Mouse (Mus musculus): ENCODE measurements at regions not wholly inside any gene's neighbourhood (a gene's known extent, or its start where the extent isn't known, plus 50 kb on each side); places are given as distances from the start of the nearest gene placed in this dataset.

GRCm38 (mm10) chr3:123852889-123853288 is 162.2 kb upstream of the Ndst3 start:
- ATAC-seq (ENCODE audit: low FRiP score) (no peak), DNase-seq (ENCODE audit: low spot score) (no peak)

GRCm38 (mm10) chr3:123873709-123874108 is 183.1 kb upstream of the Ndst3 start:
- Histone ChIP-seq H3K9me3 (ENCODE audit: control insufficient read depth, low read length) (no peaks in the 10 kb centered on the region), H3K36me3 (ENCODE audit: control insufficient read depth, insufficient read depth, low read length) (no peaks in the 10 kb centered on the region), H3K27ac (ENCODE audit: low read depth, low read length) (no peak overlapping the region), H3K4me3 (ENCODE audit: low read depth, low read length) (no peak overlapping the region), H3K9ac (ENCODE audit: low read depth, low read length) (no peak overlapping the region), H3K4me1 (replicated peaks; ENCODE audit: control insufficient read depth, insufficient read depth, low read length) (no peaks in the 10 kb centered on the region), H3K4me2 (replicated peaks; ENCODE audit: low read depth, low read length) (no peak overlapping the region), H3K27me3 (ENCODE audit: control insufficient read depth, insufficient read depth, low read length) (no peaks in the 10 kb centered on the region)
- ATAC-seq (ENCODE audit: low FRiP score) (no peak), DNase-seq (ENCODE audit: low spot score) (no peak)
- WGBS: 87% methylated on average over 2 of the region's 2 CpGs

More at GRCm38 (mm10) chr3:123852889-123853288, 162.2 kb upstream of the Ndst3 start:
- Histone ChIP-seq H3K4me2 (replicated peaks; ENCODE audit: low read depth, low read length) (no peak overlapping the region), H3K4me3 (ENCODE audit: low read depth, low read length) (no peak overlapping the region), H3K27me3 (ENCODE audit: control insufficient read depth, insufficient read depth, low read length) (no peaks in the 10 kb centered on the region), H3K36me3 (ENCODE audit: control insufficient read depth, insufficient read depth, low read length) (no peaks in the 10 kb centered on the region), H3K4me1 (replicated peaks; ENCODE audit: control insufficient read depth, insufficient read depth, low read length) (no peaks in the 10 kb centered on the region), H3K9me3 (ENCODE audit: control insufficient read depth, low read length) (no peaks in the 10 kb centered on the region), H3K27ac (ENCODE audit: low read depth, low read length) (no peak overlapping the region), H3K9ac (ENCODE audit: low read depth, low read length) (no peak overlapping the region)
- WGBS: 79% methylated on average over 3 of the region's 3 CpGs

DNA sequence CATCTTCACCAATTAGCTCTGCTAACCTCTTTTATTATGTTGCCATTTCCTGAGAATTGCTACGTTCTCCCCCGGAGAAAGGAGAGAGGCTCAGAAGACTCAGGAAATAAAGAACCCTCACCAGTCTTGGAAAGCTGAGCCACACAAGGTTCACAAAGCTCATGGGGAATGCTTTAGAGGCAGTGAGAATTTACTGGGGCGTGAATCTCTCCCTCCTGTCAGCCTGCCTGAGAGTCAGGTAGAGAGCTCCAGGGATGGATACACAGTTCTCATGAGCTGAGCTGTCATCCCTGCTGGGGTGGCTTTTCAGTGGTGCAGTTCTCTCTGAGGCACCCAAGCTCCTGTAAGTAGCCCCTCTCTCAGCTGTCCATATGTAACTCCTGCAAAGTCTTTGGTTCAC is 203.0 kb upstream of the Ndst3 start:
- Histone ChIP-seq H3K9me3 (ENCODE audit: control insufficient read depth, low read length) (no peaks in the 10 kb centered on the region), H3K4me1 (replicated peaks; ENCODE audit: control insufficient read depth, insufficient read depth, low read length) (no peaks in the 10 kb centered on the region), H3K27me3 (ENCODE audit: control insufficient read depth, insufficient read depth, low read length) (no peaks in the 10 kb centered on the region), H3K9ac (ENCODE audit: low read depth, low read length) (no peak overlapping the region), H3K4me2 (replicated peaks; ENCODE audit: low read depth, low read length) (no peak overlapping the region), H3K4me3 (ENCODE audit: low read depth, low read length) (no peak overlapping the region), H3K36me3 (ENCODE audit: control insufficient read depth, insufficient read depth, low read length) (no peaks in the 10 kb centered on the region), H3K27ac (ENCODE audit: low read depth, low read length) (no peak overlapping the region)
- DNase-seq (ENCODE audit: low spot score): no peak
- ATAC-seq (ENCODE audit: low FRiP score): no peak
- WGBS: 30% methylated on average over 3 of the region's 3 CpGs

DNA sequence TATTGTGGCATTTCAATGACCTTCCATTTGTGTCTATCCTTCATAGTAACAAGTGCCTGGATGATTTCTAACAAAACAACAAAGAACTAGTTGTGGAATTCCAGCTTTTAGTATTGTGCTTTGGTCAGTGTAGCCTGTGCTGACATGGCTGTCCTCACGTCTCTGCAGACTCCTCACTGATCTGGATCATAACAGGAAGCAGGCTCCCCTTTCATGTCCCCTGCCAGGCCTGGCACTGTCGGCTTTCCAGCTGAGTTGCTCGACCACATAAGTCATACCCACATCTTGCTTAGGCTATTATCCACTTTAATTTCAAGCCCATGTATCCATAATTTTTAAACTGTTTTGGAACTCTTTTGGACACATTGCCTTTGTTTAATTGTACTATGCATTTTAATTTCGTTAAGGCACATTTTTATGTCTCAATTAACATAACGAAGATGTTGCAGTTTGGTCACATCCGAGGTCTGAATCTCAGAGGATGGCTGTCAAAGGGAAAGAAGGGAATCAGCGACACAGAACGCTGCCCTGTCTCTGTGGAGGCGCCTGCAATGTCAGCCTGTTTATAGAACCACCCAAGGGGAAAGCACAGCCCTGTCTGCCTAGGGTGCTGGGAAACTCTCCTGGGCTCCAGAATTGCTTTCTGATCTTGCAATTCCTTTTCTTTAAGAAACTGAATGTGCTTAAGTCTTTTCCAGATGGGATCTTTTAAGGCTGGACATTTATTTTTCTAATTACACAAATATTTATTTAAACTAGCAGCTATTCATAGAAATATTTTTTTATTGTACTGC is 215.5 kb upstream of the Ndst3 start:
- H3K4me3 ChIP-seq (ENCODE audit: low read depth, low read length): no peak overlapping the region
- no peaks in the 10 kb centered on the region for H3K9me3 ChIP-seq (ENCODE audit: control insufficient read depth, low read length)
- no peak overlapping the region for H3K4me2 ChIP-seq (replicated peaks; ENCODE audit: low read depth, low read length)
- ATAC-seq (ENCODE audit: low FRiP score) (peak; percentile 80; the same call in 1 of the 2 replicates), DNase-seq (ENCODE audit: low spot score) (no peak)
- WGBS: 28% methylated on average over 9 of the region's 9 CpGs
- no peaks in the 10 kb centered on the region for H3K4me1 ChIP-seq (replicated peaks; ENCODE audit: control insufficient read depth, insufficient read depth, low read length)
- H3K27ac ChIP-seq (ENCODE audit: low read depth, low read length): no peak overlapping the region
- H3K27me3 ChIP-seq (ENCODE audit: control insufficient read depth, insufficient read depth, low read length): no peaks in the 10 kb centered on the region
- no peaks in the 10 kb centered on the region for H3K36me3 ChIP-seq (ENCODE audit: control insufficient read depth, insufficient read depth, low read length)
- no peak overlapping the region for H3K9ac ChIP-seq (ENCODE audit: low read depth, low read length)

DNA sequence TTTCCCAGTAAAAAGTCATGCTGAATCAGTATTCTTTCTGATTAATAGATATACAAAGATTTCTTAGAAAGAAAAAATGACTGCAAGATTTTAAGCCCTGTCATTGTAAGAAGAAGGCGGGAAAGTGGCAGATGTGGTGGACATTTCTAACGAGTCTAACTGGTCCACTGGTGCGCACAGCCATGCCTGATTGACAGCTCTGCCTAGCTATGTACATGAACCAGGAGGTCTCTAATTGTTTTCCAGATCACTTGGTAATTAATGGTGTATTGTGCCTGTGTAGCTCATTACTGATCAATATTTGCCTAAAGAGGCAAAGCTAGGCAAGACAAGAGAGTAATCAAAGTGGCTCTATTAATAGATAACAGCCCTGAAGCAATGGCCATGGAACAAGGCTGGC is 227.5 kb upstream of the Ndst3 start:
- 72% methylated on average over 3 of the region's 3 CpGs for WGBS

GRCm38 (mm10) chr3:123952121-123952520 is 261.5 kb upstream of the Ndst3 start:
- Histone ChIP-seq H3K9me3 (ENCODE audit: control insufficient read depth, low read length) (no peaks in the 10 kb centered on the region), H3K4me2 (replicated peaks; ENCODE audit: low read depth, low read length) (no peak overlapping the region), H3K36me3 (ENCODE audit: control insufficient read depth, insufficient read depth, low read length) (no peaks in the 10 kb centered on the region), H3K27ac (ENCODE audit: low read depth, low read length) (no peak overlapping the region), H3K27me3 (ENCODE audit: control insufficient read depth, insufficient read depth, low read length) (no peaks in the 10 kb centered on the region), H3K4me3 (ENCODE audit: low read depth, low read length) (no peak overlapping the region), H3K9ac (ENCODE audit: low read depth, low read length) (no peak overlapping the region), H3K4me1 (replicated peaks; ENCODE audit: control insufficient read depth, insufficient read depth, low read length) (no peaks in the 10 kb centered on the region)
- 84% methylated on average over 6 of the region's 6 CpGs for WGBS
- ATAC-seq (ENCODE audit: low FRiP score) (no peak), DNase-seq (ENCODE audit: low spot score) (no peak)

More for the DNA sequence above, 227.5 kb upstream of the Ndst3 start:
- Histone ChIP-seq H3K27ac (ENCODE audit: low read depth, low read length) (no peak overlapping the region), H3K36me3 (ENCODE audit: control insufficient read depth, insufficient read depth, low read length) (no peaks in the 10 kb centered on the region), H3K4me1 (replicated peaks; ENCODE audit: control insufficient read depth, insufficient read depth, low read length) (no peaks in the 10 kb centered on the region), H3K4me3 (ENCODE audit: low read depth, low read length) (no peak overlapping the region), H3K9ac (ENCODE audit: low read depth, low read length) (no peak overlapping the region), H3K9me3 (ENCODE audit: control insufficient read depth, low read length) (no peaks in the 10 kb centered on the region), H3K27me3 (ENCODE audit: control insufficient read depth, insufficient read depth, low read length) (no peaks in the 10 kb centered on the region), H3K4me2 (replicated peaks; ENCODE audit: low read depth, low read length) (no peak overlapping the region)
- peak; percentile 33; the same call in 1 of the 2 replicates for ATAC-seq (ENCODE audit: low FRiP score)
- DNase-seq (ENCODE audit: low spot score): no peak

DNA sequence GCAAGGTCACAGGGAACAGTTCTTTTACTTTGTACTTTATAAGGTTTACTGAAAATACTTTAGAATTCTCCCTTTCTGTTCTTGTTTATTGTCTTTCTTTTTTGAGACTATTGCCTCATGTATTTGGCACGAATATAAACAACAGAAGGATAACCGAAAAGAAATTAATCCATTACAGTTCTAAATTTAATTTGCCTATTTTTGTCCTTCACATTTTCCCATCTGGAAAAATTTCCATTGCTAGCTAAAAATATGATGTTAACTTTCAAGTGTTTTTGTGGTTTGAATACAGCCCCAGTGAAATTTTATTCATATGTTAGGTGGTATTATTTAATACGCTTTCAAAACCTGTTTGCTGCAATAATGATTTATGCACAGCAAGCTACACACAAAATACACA is 276.7 kb upstream of the Ndst3 start:
- Histone ChIP-seq H3K27me3 (ENCODE audit: control insufficient read depth, insufficient read depth, low read length) (no peaks in the 10 kb centered on the region), H3K4me1 (replicated peaks; ENCODE audit: control insufficient read depth, insufficient read depth, low read length) (no peaks in the 10 kb centered on the region), H3K36me3 (ENCODE audit: control insufficient read depth, insufficient read depth, low read length) (no peaks in the 10 kb centered on the region), H3K9me3 (ENCODE audit: control insufficient read depth, low read length) (no peaks in the 10 kb centered on the region), H3K4me2 (replicated peaks; ENCODE audit: low read depth, low read length) (no peak overlapping the region), H3K4me3 (ENCODE audit: low read depth, low read length) (no peak overlapping the region), H3K27ac (ENCODE audit: low read depth, low read length) (no peak overlapping the region), H3K9ac (ENCODE audit: low read depth, low read length) (no peak overlapping the region)
- ATAC-seq (ENCODE audit: low FRiP score) (no peak), DNase-seq (ENCODE audit: low spot score) (no peak)
- WGBS: 89% methylated on average over 3 of the region's 3 CpGs

- no peak overlapping the region for H3K27ac ChIP-seq (ENCODE audit: low read depth, low read length)
- no peak for DNase-seq (ENCODE audit: low spot score)
- H3K9ac ChIP-seq (ENCODE audit: low read depth, low read length): no peak overlapping the region
- no peaks in the 10 kb centered on the region for H3K36me3 ChIP-seq (ENCODE audit: control insufficient read depth, insufficient read depth, low read length)
- H3K4me2 ChIP-seq (replicated peaks; ENCODE audit: low read depth, low read length): no peak overlapping the region
- no peaks in the 10 kb centered on the region for H3K9me3 ChIP-seq (ENCODE audit: control insufficient read depth, low read length)
- no peak for ATAC-seq (ENCODE audit: low FRiP score)
- H3K27me3 ChIP-seq (ENCODE audit: control insufficient read depth, insufficient read depth, low read length): no peaks in the 10 kb centered on the region
- H3K4me1 ChIP-seq (replicated peaks; ENCODE audit: control insufficient read depth, insufficient read depth, low read length): no peaks in the 10 kb centered on the region
- H3K4me3 ChIP-seq (ENCODE audit: low read depth, low read length): no peak overlapping the region
- WGBS: 80% methylated on average over 3 of the region's 3 CpGs
Observed at GRCm38 (mm10) chr3:123972367-123972766, 281.7 kb upstream of the Ndst3 start.

DNA sequence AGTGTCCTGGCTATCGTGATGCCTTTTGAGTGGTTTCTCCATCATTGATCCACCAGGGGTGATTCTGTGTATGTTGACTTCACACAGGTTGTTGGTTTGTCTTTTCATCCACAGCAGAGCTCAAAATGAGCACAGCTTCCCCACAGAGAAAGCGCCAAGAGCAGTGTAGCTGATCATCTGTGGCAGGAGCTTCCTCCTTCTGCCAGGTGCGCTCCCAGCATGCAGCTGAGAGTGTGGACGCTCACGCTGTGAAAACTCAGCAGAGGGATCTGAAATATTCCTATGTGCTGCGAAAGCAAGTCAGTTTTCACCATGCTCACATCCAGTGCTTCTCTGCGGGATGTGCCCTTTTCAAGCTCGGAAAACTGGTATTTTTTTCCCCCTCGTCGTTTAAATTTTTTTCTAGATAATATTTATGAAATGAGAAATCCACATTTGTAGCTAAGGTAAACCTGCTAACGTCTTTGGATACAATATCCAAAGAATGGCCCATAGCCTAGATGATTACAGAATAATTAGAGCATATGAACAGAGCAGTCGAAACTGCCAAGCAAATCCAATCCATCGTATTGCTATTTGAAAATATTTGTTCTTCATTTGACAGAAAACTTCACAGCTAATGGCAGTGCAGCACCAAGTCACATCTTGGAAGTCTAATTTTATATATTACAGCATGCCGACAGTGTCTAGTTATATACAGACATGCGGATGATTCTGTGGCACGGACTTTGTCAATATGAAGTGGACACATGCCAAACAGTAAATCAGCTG is 283.3 kb upstream of the Ndst3 start:
- Histone ChIP-seq H3K36me3 (ENCODE audit: control insufficient read depth, insufficient read depth, low read length) (no peaks in the 10 kb centered on the region), H3K4me3 (ENCODE audit: low read depth, low read length) (no peak overlapping the region)
- no peak for ATAC-seq (ENCODE audit: low FRiP score)

More for the DNA sequence above, 283.3 kb upstream of the Ndst3 start:
- 73% methylated on average over 16 of the region's 16 CpGs for WGBS
- no peak overlapping the region for H3K27ac ChIP-seq (ENCODE audit: low read depth, low read length)
- H3K9ac ChIP-seq (ENCODE audit: low read depth, low read length): no peak overlapping the region
- no peaks in the 10 kb centered on the region for H3K9me3 ChIP-seq (ENCODE audit: control insufficient read depth, low read length)
- no peak overlapping the region for H3K4me2 ChIP-seq (replicated peaks; ENCODE audit: low read depth, low read length)
- no peak for DNase-seq (ENCODE audit: low spot score)
- H3K27me3 ChIP-seq (ENCODE audit: control insufficient read depth, insufficient read depth, low read length): no peaks in the 10 kb centered on the region
- H3K4me1 ChIP-seq (replicated peaks; ENCODE audit: control insufficient read depth, insufficient read depth, low read length): no peaks in the 10 kb centered on the region
